Mouse (Mus musculus) cerebellum, adult 11-12 months (tissue): ENCODE results near the gene Surf2.

ENCODE experiments used
- DNase-seq: peaks from one replicate; pipeline ENCODE4 v3.0.0; 2022

The Surf2 gene

DNA sequence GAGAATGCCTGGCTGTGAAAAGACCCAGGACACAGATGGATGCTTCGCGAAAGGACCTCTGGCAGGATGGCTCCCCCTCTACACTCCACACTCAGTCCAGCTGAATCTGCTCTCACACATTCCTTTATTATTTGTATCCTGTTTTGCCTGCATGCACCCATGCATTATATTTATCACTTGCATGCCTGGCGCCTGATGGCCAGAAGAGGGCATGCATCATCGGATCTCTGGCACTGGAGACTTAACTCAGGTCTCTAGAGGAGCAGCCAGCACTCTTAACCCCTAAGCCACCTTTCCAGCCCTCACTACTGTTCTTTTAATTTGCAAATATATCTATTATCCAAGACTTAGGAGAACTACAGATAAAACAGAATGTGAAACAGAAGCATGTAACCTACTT is 44.6 kb downstream of the Surf2 start:
- DNase-seq, result no peak

GRCm38 (mm10) chr2:26963923-26964723 is 48.0 kb downstream of the Surf2 start, which contains the start of gene Rexo4:
Rexo4 (minus strand) TSS chr2:26964386.
- peak; percentile 94 for DNase-seq

DNA sequence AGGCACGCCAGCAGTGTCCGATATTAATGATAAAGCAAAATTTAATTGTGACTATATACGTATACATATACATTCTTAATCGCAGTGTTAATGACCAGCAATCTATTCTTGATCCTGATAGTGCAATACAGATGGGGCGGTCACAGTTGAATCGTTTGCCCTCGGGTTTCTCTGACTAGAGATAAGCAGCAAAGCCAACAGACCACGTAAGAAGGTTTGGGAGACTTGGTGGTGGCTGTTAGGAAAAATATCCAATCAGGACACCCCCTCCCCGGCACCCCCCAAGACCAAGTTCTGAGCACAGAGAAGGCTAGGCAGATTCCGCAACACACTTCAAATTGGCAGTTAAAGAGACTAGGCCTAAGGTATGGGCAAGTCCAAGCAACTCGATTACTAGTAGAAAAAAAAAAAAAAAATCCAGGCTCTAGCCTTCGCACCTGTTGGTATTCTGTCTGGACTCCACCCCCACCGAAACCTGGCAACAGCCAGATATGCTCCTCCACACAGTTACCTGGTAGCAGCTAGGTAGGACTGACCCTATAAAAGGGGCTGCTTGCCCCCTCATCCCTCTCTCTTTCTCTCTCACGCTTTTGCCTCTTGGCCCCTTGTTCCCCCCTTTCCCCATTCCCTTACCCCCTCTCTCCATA is 48.7 kb downstream of the Surf2 start:
- DNase-seq, result no peak

DNA sequence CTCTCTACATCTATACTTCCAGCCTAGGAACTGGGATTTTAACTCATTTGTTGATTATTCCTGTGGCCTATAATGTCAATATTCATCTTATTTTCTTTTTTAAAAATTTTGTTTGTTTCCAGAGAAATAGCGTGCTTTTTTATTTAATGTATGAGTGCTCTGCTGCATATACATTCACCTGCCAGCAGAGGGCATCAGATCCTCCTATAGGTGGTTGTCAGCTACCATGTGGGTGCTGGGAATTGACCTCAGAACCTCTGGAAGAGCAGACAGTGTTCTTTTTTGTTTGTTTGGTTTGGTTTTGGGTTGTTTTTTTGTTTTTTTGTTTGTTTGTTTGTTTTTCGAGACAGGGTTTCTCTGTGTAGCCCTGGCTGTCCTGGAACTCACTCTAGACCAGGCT is 51.1 kb downstream of the Surf2 start:
- no peak for DNase-seq
